Mouse (Mus musculus) heart, adult 2 months (tissue): ENCODE results near the gene L3hypdh.

Experiments
- CTCF ChIP-seq: fragments of 200-600 bp; IDR thresholded peaks from 2 replicates; pipeline ENCODE4 v1.8.1; 2022; ENCODE audit warnings: antibody characterized with exemption, mild to moderate bottlenecking, moderate library complexity
- EP300 ChIP-seq: fragments of 200-500 bp; IDR thresholded peaks from 2 replicates; pipeline ENCODE4 v1.6.1; 2011; ENCODE audit warnings: low read depth, low read length, control low read depth; ENCODE audit not compliant: insufficient read depth
- POLR2A ChIP-seq: fragments of 200-500 bp; IDR thresholded peaks from 2 replicates; pipeline ENCODE4 v1.6.1; 2011; ENCODE audit warnings: mild to moderate bottlenecking, low read depth, low read length, control low read depth; ENCODE audit not compliant: insufficient read depth

GRCm38 (mm10) chr12:72031794-72032193, 53.4 kb downstream of the L3hypdh start:
- TF ChIP-seq CTCF = peak; percentile 19
- TF ChIP-seq POLR2A = no peak
- 0 out of 2 replicates have a peak, but pooled peaks have one; percentile 37 for TF ChIP-seq EP300
